Mouse (Mus musculus) testis, adult 2 months (tissue): ENCODE data around the gene Rab3b. TPM values are rescaled to one million over a fixed set of nuclear protein-coding genes. Genes with fewer than 3 reads are reported as not detected.

Source experiments
- H3K27ac ChIP-seq: fragments of 200-500 bp; 2 replicates; pipeline ENCODE4 v1.5.1; 2012; ENCODE audit warnings: low read depth, low read length; ENCODE audit not compliant: control insufficient read depth, insufficient read depth
- H3K27me3 ChIP-seq: fragments of 200-500 bp; 2 replicates; pipeline ENCODE4 v1.6.1; 2012; ENCODE audit warnings: mild to moderate bottlenecking, low read length, moderate library complexity; ENCODE audit not compliant: control insufficient read depth, insufficient read depth
- H3K36me3 ChIP-seq: fragments of 200-500 bp; 2 replicates; pipeline ENCODE4 v1.6.1; 2012; ENCODE audit warnings: mild to moderate bottlenecking, low read length; ENCODE audit not compliant: control insufficient read depth, insufficient read depth
- H3K4me1 ChIP-seq: fragments of 200-500 bp; 2 replicates; pipeline ENCODE4 v1.6.1; 2012; ENCODE audit warnings: low read length; ENCODE audit not compliant: control insufficient read depth, insufficient read depth
- H3K4me3 ChIP-seq: fragments of 200-500 bp; 2 replicates; pipeline ENCODE4 v1.5.1; 2012; ENCODE audit warnings: low read depth, mild to moderate bottlenecking, low read length, moderate library complexity, mixed read lengths; ENCODE audit not compliant: control insufficient read depth
- CTCF ChIP-seq: fragments of 200-500 bp; IDR thresholded peaks from 2 replicates; pipeline ENCODE4 v1.5.1; 2012; ENCODE audit warnings: low read depth, mild to moderate bottlenecking, inconsistent platforms, low read length, moderate library complexity; ENCODE audit not compliant: control insufficient read depth, insufficient read depth, insufficient replicate concordance
- POLR2A ChIP-seq: fragments of 200-500 bp; IDR thresholded peaks from 2 replicates; pipeline ENCODE4 v1.6.1; 2012; ENCODE audit warnings: low read depth, mild to moderate bottlenecking, inconsistent platforms, low read length, moderate library complexity; ENCODE audit not compliant: control insufficient read depth
- polyA plus RNA-seq: library from polyadenylated mRNA; depleted of rRNA; stranded (reverse); fragments of >200 nt; gene quantifications from 2 replicates; pipeline ENCODE4 v1.2.3, GENCODE M21; 2012

Gene Rab3b
- polyA plus RNA-seq, 1 experiment: 7.5 TPM

DNA sequence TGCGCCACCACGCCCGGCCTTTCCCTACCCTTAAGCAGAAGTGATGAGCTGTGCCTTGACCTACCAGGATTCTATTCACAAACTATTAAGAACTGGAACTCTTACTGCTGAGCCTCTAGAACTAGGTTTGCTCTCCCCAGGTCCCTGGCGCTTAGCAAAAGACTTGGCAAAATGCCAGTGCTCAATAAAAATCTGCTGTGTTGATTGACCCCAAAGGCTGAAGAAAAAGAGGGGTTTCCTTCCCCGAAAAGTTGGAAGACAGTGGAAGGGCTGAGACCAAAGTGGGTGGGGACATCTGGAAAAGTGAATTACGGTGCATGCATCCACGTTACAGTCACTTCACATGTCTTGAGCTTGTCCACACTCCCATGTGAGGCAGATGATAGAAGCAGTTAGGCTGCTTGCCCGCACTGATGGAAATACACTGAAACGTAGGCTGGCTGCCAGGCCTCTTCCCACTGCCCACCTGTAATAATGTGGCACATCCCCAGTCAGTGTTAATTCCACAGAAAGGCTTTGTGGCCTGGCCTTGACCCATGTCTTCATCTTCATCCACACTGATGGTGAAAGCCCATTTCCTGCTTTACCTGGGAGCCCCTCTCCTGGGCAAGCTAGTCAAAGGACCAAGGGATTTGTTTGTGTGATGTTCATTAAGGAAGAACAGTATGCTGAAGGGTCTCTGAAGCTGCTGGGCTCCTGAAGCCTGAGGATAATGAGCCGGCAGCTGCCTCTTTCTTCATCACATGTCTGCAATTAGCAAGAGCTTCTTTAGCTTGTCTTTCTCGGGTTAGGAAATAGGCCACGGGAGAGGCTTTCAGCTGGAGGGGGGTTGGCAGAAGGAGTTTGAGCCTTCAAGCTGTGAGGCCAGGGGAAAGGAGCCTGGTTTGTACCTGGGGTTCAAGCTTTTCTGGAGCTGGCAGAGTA is 59.2 kb downstream of the Rab3b start:
- Histone ChIP-seq H3K27ac (no peak overlapping the region), H3K4me1 (no peaks in the 10 kb centered on the region), H3K27me3 (no peaks in the 10 kb centered on the region), H3K36me3 (no peaks in the 10 kb centered on the region), H3K4me3 (no peak overlapping the region)
- no peak for TF ChIP-seq CTCF
- TF ChIP-seq POLR2A: no peak

DNA sequence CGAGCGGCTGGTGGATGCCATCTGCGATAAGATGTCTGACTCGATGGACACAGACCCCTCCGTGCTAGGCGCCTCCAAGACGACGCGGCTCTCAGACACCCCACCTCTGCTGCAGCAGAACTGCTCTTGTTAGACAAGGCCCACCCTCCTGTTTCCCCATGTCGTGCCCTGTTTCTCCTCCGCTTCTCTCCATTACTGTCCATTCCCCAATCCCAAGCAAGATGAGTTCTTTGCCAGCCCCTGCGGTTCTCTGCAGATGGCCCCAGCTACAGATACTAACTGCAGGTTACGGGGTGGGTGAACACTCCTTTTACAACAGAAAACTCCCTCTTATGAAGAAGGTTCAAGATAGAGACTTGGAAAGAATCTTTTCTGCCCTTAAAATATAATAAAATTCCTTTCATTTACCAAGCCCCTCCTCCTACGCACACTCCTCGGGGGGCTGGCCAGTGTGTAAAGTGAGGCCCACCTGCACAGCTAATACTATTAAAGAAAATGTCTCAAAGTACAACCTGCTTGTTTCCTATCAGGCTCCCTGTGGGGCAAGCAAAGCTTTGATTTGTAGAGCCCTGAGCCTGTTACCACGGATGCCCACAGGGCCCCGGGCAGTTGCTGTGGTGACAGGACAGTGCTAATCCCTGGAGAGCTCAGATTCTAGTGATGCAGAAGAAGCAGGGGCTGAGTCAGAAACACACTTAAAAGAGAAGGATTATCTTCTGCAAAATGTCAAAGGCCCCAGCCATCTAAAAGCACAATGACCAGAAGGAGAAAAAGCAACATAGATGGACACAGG is 62.0 kb downstream of the Rab3b start:
- Histone ChIP-seq H3K4me1 (no peaks in the 10 kb centered on the region), H3K4me3 (no peak overlapping the region), H3K27ac (no peak overlapping the region), H3K27me3 (no peaks in the 10 kb centered on the region), H3K36me3 (no peaks in the 10 kb centered on the region)
- TF ChIP-seq CTCF: no peak

DNA sequence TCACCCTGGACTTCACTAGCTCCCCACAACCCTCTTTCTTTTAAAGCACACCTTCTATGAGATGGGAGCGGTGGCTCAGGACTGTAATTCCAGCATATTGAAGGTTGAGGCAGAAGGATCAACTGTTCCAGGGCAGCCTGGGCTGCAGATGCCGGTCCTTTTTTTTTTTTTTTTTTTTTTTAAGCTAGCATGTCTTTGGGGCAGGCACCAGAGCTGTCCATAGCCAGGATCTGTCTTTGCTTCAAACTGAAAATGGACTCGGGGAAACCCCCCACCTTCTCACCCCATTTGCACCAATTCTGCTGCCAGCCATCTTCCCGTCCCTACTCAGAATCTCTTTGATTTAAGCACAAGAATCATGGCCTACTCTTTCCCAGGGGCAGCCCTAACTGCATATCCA is 63.3 kb downstream of the Rab3b start:
- no peaks in the 10 kb centered on the region for H3K4me1 ChIP-seq
- no peak for TF ChIP-seq CTCF
- TF ChIP-seq POLR2A: no peak
- H3K4me3 ChIP-seq: no peak overlapping the region
- no peaks in the 10 kb centered on the region for H3K27me3 ChIP-seq
- no peak overlapping the region for H3K27ac ChIP-seq
- H3K36me3 ChIP-seq: no peaks in the 10 kb centered on the region

DNA sequence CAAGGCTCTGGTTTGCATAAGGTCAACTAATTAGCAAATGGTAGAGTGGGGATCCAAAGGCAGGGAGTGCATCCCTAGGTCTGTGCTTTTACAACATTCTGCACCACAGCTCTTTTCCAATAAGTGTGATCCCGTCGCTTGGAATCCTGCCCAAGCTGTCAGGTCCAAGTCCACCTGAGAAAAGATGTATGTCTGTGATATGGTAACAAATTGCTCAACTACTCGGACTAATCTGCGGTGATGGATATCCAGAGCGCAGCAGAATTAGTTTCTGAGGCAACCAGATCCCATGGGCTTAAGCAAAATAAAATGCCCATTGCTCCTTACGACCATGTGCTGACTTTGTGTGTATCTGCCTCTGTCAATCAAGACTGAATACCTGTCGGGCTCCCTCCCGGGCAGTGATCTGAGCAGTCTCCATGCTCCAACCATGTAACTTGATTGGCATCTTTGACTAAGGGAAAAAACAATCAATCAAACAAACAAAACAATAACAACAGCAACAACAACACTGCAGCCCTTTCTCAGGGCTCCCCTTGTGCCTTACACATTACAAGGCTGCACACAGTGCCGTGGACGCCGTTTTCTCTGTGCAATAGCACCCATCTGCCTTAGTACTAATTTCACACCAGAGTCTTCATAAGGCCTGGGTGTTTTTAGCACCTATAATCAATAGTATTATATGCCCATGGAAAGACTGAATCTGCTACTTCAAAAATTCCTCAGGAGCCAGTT is 64.3 kb downstream of the Rab3b start:
- Histone ChIP-seq H3K36me3 (no peaks in the 10 kb centered on the region), H3K27ac (no peak overlapping the region), H3K4me3 (no peak overlapping the region), H3K27me3 (no peaks in the 10 kb centered on the region), H3K4me1 (no peaks in the 10 kb centered on the region)
- no peak for TF ChIP-seq CTCF
- TF ChIP-seq POLR2A: no peak

DNA sequence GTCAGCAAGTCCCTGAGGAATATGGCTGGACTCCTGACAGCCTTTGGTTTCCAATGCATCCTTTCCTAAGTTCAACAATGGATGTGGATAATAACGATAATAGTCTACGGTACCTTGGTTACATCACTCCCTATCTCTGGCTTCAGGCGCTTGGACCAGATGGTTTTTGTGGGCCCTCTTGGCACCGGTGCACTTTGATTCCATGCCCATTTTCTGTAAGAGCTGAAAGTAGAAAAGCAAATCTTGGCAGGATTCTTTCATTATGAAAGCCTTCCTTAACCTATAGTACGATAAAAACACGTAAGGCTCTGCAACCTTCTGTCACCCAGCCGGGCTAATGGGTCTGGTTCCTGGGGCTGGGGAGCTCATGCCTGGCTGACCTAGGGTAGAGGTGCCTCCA is 70.3 kb downstream of the Rab3b start:
- no peaks in the 10 kb centered on the region for H3K4me1 ChIP-seq
- H3K27ac ChIP-seq: no peak overlapping the region
- no peaks in the 10 kb centered on the region for H3K27me3 ChIP-seq
- H3K36me3 ChIP-seq: no peaks in the 10 kb centered on the region
- TF ChIP-seq POLR2A: no peak
- no peak for TF ChIP-seq CTCF
- no peak overlapping the region for H3K4me3 ChIP-seq

DNA sequence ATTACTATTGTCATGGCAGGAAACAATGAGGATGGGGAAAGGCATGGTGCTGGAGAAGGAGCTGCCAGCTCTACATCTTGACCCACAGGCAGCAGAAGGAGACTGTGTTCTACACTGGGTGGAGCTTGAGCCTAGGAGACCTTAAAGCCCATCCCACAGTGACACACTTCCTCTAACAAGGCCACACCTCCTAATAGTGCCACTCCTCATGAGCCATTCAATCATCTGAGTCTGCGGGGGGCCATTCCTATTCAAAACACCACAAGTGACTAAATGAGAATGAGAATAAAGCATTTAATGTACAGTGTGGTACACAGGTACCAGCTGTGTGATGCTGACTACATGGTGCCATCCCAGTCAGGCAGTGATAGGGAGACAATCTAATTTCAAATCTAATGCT is 71.3 kb downstream of the Rab3b start:
- no peaks in the 10 kb centered on the region for H3K27me3 ChIP-seq
- H3K27ac ChIP-seq: no peak overlapping the region
- H3K4me1 ChIP-seq: no peaks in the 10 kb centered on the region
- no peaks in the 10 kb centered on the region for H3K36me3 ChIP-seq
- H3K4me3 ChIP-seq: no peak overlapping the region
- TF ChIP-seq POLR2A (no peak), CTCF (no peak)

DNA sequence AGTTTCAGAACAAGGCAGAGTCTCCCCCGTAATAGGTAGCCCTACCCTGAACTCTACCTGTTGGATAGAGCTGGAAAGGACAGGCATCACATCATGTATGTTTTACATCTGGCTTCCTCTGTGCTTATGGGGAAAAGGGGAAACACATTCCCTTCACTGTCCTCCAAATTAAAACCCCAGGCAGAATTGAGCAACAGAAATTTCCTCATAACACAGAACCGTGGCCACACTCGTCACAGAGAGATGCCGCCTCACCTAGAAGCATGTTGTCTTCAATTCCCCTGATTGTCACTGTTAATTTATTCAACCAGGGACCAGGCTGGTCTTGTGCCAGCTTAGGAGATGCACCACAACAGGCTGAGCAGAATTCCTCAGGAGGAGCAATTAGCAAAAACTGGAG is 72.8 kb downstream of the Rab3b start:
- no peak overlapping the region for H3K4me3 ChIP-seq
- no peaks in the 10 kb centered on the region for H3K36me3 ChIP-seq
- TF ChIP-seq CTCF: no peak
- TF ChIP-seq POLR2A: no peak
- H3K27ac ChIP-seq: no peak overlapping the region
- H3K4me1 ChIP-seq: no peaks in the 10 kb centered on the region
- no peaks in the 10 kb centered on the region for H3K27me3 ChIP-seq
